Mouse (Mus musculus) kidney, embryonic 16.5 days (tissue): ENCODE measurements around the gene Tubd1. TPM values are rescaled to one million over a fixed set of nuclear protein-coding genes. Genes with fewer than 3 reads are reported as not detected.

ENCODE experiments used
- microRNA counts: library from miRNA; unstranded; fragments of <30 nt; microRNA quantifications from one replicate; lab custom pipeline; 2016
- microRNA-seq: library from miRNA; unstranded; fragments of <30 nt; microRNA quantifications from one replicate; pipeline ENCODE4, GENCODE M21; 2016
- polyA plus RNA-seq: library from polyadenylated mRNA; unstranded; fragments of >200 nt; fragmentation: Nextera tagmentation; extraction: Ambion mirVana; gene quantifications from 2 replicates; pipeline ENCODE4 v1.2.1, GENCODE M21; 2015

Gene Tubd1
- polyA plus RNA-seq, 1 experiment from 2014 or later, result 13.6 TPM

MicroRNAs within 50 kb of the gene (microRNA counts, 519-probe panel; counts per million panel counts)
- microRNA mmu-miR-21 (lab: Ali Mortazavi, UCI), result 4,108 counts per million, percentile 91 among the panel's probes with 10 or more counts

Small RNAs within 50 kb of the gene (microRNA-seq; reads per million reads assigned to microRNA genes)
- gene Mir21a, result 9,501 reads per million, percentile 95 among the genes with 10 or more reads in this experiment

Other genes starting within 250 kb of the Tubd1 start
- 8.1 and 8.9 TPM in 2 replicates for gene Med13, start 187.4 kb upstream of the Tubd1 start, polyA plus RNA-seq
- gene Rnft1, start 60.3 kb upstream of the Tubd1 start, polyA plus RNA-seq, result 48.5 and 49.1 TPM in 2 replicates
- gene Rps6kb1, start 186 bp upstream of the Tubd1 start, polyA plus RNA-seq, result 51.6 and 62.1 TPM in 2 replicates
- gene Vmp1, start 138.8 kb downstream of the Tubd1 start, polyA plus RNA-seq, result 172 and 173 TPM in 2 replicates
- gene Ptrh2, start 139.0 kb downstream of the Tubd1 start, polyA plus RNA-seq, result 33.1 and 35.6 TPM in 2 replicates
- 174 and 186 TPM in 2 replicates for gene Cltc, start 212.6 kb downstream of the Tubd1 start, polyA plus RNA-seq